8 mouse cellular contexts compared by ENCODE assay signal in the genomic region with DNA sequence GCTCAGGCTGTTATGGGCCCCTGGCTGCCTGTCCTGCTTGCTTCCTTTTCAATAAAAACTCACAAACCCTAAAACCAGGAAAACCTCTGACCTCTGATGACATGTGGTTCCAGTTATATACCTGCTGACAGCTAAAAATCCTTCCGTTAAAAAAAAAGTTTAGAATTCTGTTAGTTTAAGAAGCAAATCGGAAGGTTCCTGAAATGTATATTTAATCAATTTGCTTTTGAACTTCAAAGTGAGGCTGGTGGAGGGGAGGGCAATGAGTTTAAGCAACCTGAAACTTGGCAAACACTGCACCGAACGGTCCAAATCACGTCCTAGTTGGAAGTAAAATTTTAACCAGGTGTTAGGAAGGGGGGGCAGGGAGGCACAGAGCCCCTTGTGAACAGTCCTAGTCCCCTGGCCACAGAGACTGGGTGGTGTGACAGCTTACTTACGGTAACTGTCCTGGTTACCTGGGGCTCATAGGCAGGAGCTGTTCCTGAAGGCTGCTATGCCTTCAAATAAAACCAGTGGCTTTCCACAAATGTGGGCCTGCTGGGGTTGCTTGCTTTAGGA. TPM values are rescaled to one million over a fixed set of nuclear protein-coding genes. Genes with fewer than 3 reads are reported as not detected.
DNase-seq lines count a peak whose midpoint lies in the region; ATAC-seq and TF ChIP-seq lines count a peak whose summit lies in the region.
"Had no signal": no experiment of that assay in that cellular context is flagged by ENCODE, and none has a peak within 500 bp of the region (broad histone marks: within the 10 kb centered on the region; RNA-seq: fewer than 3 reads in every experiment).

No protein-coding gene starts in this region.

- no peak for TF ChIP-seq CTCF in forebrain, postnatal 0 days (IDR thresholded peaks at IDR 0.05; ENCODE audit: low read depth)

- H3K4me1 ChIP-seq in midbrain, embryonic 10.5 days, result peaks cover 90% of the 10 kb centered on the region
- H3K4me1 ChIP-seq in midbrain, embryonic 16.5 days (ENCODE audit: control insufficient read depth, insufficient read depth, low read length), result peaks cover 54% of the 10 kb centered on the region
- peaks cover 35% of the 10 kb centered on the region for H3K4me1 ChIP-seq in forebrain, postnatal 0 days (ENCODE audit: insufficient read depth)
- H3K4me1 ChIP-seq in stomach, embryonic 14.5 days (ENCODE audit: control insufficient read depth, insufficient read depth, low read length), result peaks cover 90% of the 10 kb centered on the region

- no peak overlapping the region for H3K9ac ChIP-seq in midbrain, embryonic 16.5 days (ENCODE audit: low read depth, low read length)
- no peak overlapping the region for H3K9ac ChIP-seq in forebrain, postnatal 0 days
- no peak overlapping the region for H3K9ac ChIP-seq in stomach, embryonic 14.5 days (replicated peaks; ENCODE audit: low read depth, low read length)

- peaks cover 62% of the 10 kb centered on the region for H3K27me3 ChIP-seq in midbrain, embryonic 10.5 days (ENCODE audit: low read depth, poor library complexity, severe bottlenecking)
- H3K27me3 ChIP-seq in midbrain, embryonic 16.5 days (ENCODE audit: control insufficient read depth, insufficient read depth, low read depth, low read length), result no peaks in the 10 kb centered on the region; the same call in 1 of the 2 replicates
- H3K27me3 ChIP-seq in forebrain, postnatal 0 days (ENCODE audit: insufficient read depth, low read length), result no peaks in the 10 kb centered on the region
- H3K27me3 ChIP-seq in stomach, embryonic 14.5 days (ENCODE audit: control insufficient read depth, insufficient read depth, low read length), result no peaks in the 10 kb centered on the region

- H3K27ac ChIP-seq in midbrain, embryonic 10.5 days (replicated peaks), result peak overlapping the region; percentile 70; the same call in 1 of the 2 replicates
- no peak overlapping the region for H3K27ac ChIP-seq in midbrain, embryonic 16.5 days (ENCODE audit: low read length)
- 0 out of 2 replicates have a peak overlapping the region, but pooled peaks have one; percentile 21 for H3K27ac ChIP-seq in forebrain, postnatal 0 days (ENCODE audit: low read depth, low read length)
- H3K27ac ChIP-seq in stomach, embryonic 14.5 days (ENCODE audit: low read length), result peak overlapping the region; percentile 86

- 35% methylated on average over 6 of the region's 6 CpGs for WGBS in midbrain, embryonic 10.5 days
- 46% methylated on average over 6 of the region's 6 CpGs for WGBS in midbrain, embryonic 16.5 days
- 47% methylated on average over 6 of the region's 6 CpGs for WGBS in forebrain, postnatal 0 days
- 31% methylated on average over 6 of the region's 6 CpGs for WGBS in stomach, embryonic 14.5 days

- DNase-seq in midbrain, embryonic 10.5 days (ENCODE audit: low spot score), result no peak
- DNase-seq in forebrain, postnatal 0 days, result no peak
- peak; percentile 74 to 85 for DNase-seq in kidney, postnatal 25 days
- DNase-seq in spleen, postnatal 4 days (ENCODE audit: low spot score in 2 of 2), result no peak

- no peak overlapping the region for H3K4me3 ChIP-seq in midbrain, embryonic 10.5 days
- no peak overlapping the region for H3K4me3 ChIP-seq in midbrain, embryonic 16.5 days (ENCODE audit: low read depth, low read length)
- no peak overlapping the region for H3K4me3 ChIP-seq in forebrain, postnatal 0 days (ENCODE audit: low read depth, low read length)
- no peak overlapping the region for H3K4me3 ChIP-seq in stomach, embryonic 14.5 days (ENCODE audit: low read depth, low read length)
- H3K4me3 ChIP-seq: erythroblast, embryonic 14.5 days had no signal

- H3K36me3 ChIP-seq in midbrain, embryonic 10.5 days, result no peaks in the 10 kb centered on the region
- no peaks in the 10 kb centered on the region for H3K36me3 ChIP-seq in midbrain, embryonic 16.5 days (ENCODE audit: control insufficient read depth, insufficient read depth, low read length)
- H3K36me3 ChIP-seq in forebrain, postnatal 0 days (ENCODE audit: insufficient read depth), result no peaks in the 10 kb centered on the region; the same call in 1 of the 2 replicates
- no peaks in the 10 kb centered on the region for H3K36me3 ChIP-seq in stomach, embryonic 14.5 days (ENCODE audit: control insufficient read depth, insufficient read depth, low read length)

- no peak for ATAC-seq in midbrain, embryonic 16.5 days
- no peak for ATAC-seq in forebrain, postnatal 0 days
- no peak for ATAC-seq in stomach, embryonic 14.5 days (ENCODE audit: insufficient number of reproducible peaks, insufficient read depth, low FRiP score, low read depth)
- no peak for ATAC-seq in frontal cortex, adult (ENCODE audit: low TSS enrichment)

- no peaks in the 10 kb centered on the region for H3K9me3 ChIP-seq in midbrain, embryonic 10.5 days (replicated peaks)
- no peaks in the 10 kb centered on the region for H3K9me3 ChIP-seq in midbrain, embryonic 16.5 days (replicated peaks; ENCODE audit: control insufficient read depth, low read length, poor library complexity, severe bottlenecking)
- no peaks in the 10 kb centered on the region for H3K9me3 ChIP-seq in forebrain, postnatal 0 days (ENCODE audit: low read length)
- no peaks in the 10 kb centered on the region for H3K9me3 ChIP-seq in stomach, embryonic 14.5 days (ENCODE audit: control insufficient read depth, low read depth, low read length)

- no peak overlapping the region for H3K4me2 ChIP-seq in midbrain, embryonic 16.5 days (ENCODE audit: low read length)
- H3K4me2 ChIP-seq in forebrain, postnatal 0 days (ENCODE audit: low read depth), result no peak overlapping the region
- no peak overlapping the region for H3K4me2 ChIP-seq in stomach, embryonic 14.5 days (replicated peaks; ENCODE audit: low read depth, low read length)

RNA-seq across cellular contexts. Expression of gene Shb, which starts 41.1 kb away (rescaled TPM):
- polyA plus RNA-seq in midbrain, embryonic 10.5 days (2016; fragmentation: Nextera tagmentation; extraction: Ambion mirVana), result 1.2 and 2.5 TPM in 2 replicates
- polyA plus RNA-seq in midbrain, embryonic 16.5 days (2015; fragmentation: Nextera tagmentation; extraction: Ambion mirVana), result 3.5 and 4.2 TPM in 2 replicates
- 26.7 and 32.6 TPM in 2 replicates for total RNA-seq in forebrain, postnatal 0 days (2014; rRNA removed)
- polyA plus RNA-seq in forebrain, postnatal 0 days (2015; fragmentation: Nextera tagmentation; extraction: Ambion mirVana), result 8.5 and 8.6 TPM in 2 replicates
- polyA plus RNA-seq in stomach, embryonic 14.5 days (2014; fragmentation: Nextera tagmentation; extraction: Ambion mirVana), result 4.4 and 5.2 TPM in 2 replicates

Comparison
In these comparisons a context has a peak if more than half of its experiments do, and no peak if none do; other contexts are left out.
1. DNase-seq: peak in kidney, postnatal 25 days (2 of 2); none in midbrain, embryonic 10.5 days (single experiment), forebrain, postnatal 0 days (single experiment) and spleen, postnatal 4 days (0 of 2).